Mouse (Mus musculus): ENCODE data around the gene Cuedc1.

DNA sequence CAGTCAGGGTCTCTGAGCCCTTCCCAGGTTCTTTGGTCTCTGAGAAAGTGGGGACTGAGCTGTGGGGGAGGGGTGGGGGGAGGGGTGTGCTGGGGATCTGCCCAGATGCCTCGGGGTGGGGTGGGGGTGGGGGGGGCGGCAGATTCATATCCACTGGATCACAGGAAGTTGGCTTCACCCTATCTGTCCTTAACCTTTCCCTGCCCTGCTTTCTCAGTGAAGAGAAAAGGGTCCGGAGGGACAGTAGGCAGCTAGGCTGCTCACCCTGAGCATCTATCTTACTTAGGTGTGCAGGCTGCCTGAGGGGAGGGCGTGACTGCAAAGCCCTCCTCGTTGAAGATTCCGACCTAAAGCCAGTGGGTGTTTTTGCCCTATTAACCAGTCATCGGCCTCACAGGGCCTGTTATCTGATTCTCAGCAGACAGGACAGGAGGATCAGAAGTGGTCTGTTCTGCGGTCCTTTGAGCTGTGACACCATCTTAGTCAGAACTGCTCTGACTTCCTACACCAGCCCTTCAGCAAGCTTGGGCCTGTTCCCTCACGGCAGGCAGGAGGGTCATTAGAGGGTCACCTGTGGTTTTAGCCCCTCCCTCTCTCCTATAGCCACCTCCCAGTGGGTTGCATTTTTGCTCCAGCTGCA, 75.6 kb downstream of the Cuedc1 start:
- TF ChIP-seq POLR2A (IDR thresholded peaks at IDR 0.05; ENCODE audit: low read depth, low read length) (no peak), CTCF (conservative IDR thresholded peaks at IDR 0.05; ENCODE audit: insufficient read depth, insufficient read length, low read depth, low read length) (no peak)

Measured in kidney, adult 2 months (tissue).